Mouse (Mus musculus) monocyte, adult 59 days (primary cell): Measurements from ENCODE around the gene Lep. TPM values are rescaled to one million over a fixed set of nuclear protein-coding genes. Genes with fewer than 3 reads are reported as not detected.

Source experiments
- total RNA-seq, 2 experiments: library from RNA; stranded (reverse); gene quantifications; one replicate each; pipeline ENCODE4 v1.2.4; 2023

The Lep gene
- not detected for total RNA-seq

GRCm38 (mm10) chr6:29059846-29060685, at the start of gene Lep:
Gene Lep, plus strand, starts transcription at chr6:29060220.

Other genes with a start within 250 kb of the Lep start
- gene Lrrc4, start 228.5 kb upstream of the Lep start, total RNA-seq = not detected
- gene Rbm28, start 104.8 kb downstream of the Lep start, total RNA-seq = 10 to 100 TPM; 33.7 to 41.2 TPM
- gene Prrt4, start 119.4 kb downstream of the Lep start, total RNA-seq = not detected
- 10 to 100 TPM; 26.1 to 38.1 TPM for gene Impdh1, start 156.1 kb downstream of the Lep start, total RNA-seq
- gene Hilpda, start 212.3 kb downstream of the Lep start, total RNA-seq = 10 to 100 TPM; 15.7 to 26.3 TPM
- gene Fam71f2, start 219.4 kb downstream of the Lep start, total RNA-seq = 1 to 10 TPM; 1.1 to 1.2 TPM